Mouse (Mus musculus): ENCODE measurements around the gene 4930563M21Rik. TPM values are rescaled to one million over a fixed set of nuclear protein-coding genes. Genes with fewer than 3 reads are reported as not detected.

Gene 4930563M21Rik
- polyA plus RNA-seq (2015; fragmentation: Nextera tagmentation; extraction: Ambion mirVana), result not detected in 2 replicates

GRCm38 (mm10) chr9:56010450-56010849 lies at the start of gene 4930563M21Rik:
TSS of gene 4930563M21Rik (minus strand) at chr9:56010550.

GRCm38 (mm10) chr9:56041372-56042180 lies 31.2 kb upstream of the 4930563M21Rik start, which contains the start of gene Rcn2:
TSS of gene Rcn2 (plus strand) at chr9:56041845.

GRCm38 (mm10) chr9:55937664-55938617 lies 72.4 kb downstream of the 4930563M21Rik start, which contains the start of gene Scaper:
TSS of gene Scaper (minus strand) at chr9:55938119.

Other genes with a start within 250 kb of the 4930563M21Rik start
- gene Scaper, start 72.4 kb downstream of the 4930563M21Rik start, polyA plus RNA-seq (2015; fragmentation: Nextera tagmentation; extraction: Ambion mirVana), result 4.1 and 5.7 TPM in 2 replicates
- gene Rcn2, start 31.3 kb upstream of the 4930563M21Rik start, polyA plus RNA-seq (2015; fragmentation: Nextera tagmentation; extraction: Ambion mirVana), result 58.2 and 69.7 TPM in 2 replicates
- 16.5 and 24.7 TPM in 2 replicates for gene Pstpip1, start 79.4 kb upstream of the 4930563M21Rik start, polyA plus RNA-seq (2015; fragmentation: Nextera tagmentation; extraction: Ambion mirVana)
- 72.3 and 98.7 TPM in 2 replicates for gene Tspan3, start 154.9 kb upstream of the 4930563M21Rik start, polyA plus RNA-seq (2015; fragmentation: Nextera tagmentation; extraction: Ambion mirVana)

Measured in spleen, postnatal 0 days (tissue).